In the genomic region with DNA sequence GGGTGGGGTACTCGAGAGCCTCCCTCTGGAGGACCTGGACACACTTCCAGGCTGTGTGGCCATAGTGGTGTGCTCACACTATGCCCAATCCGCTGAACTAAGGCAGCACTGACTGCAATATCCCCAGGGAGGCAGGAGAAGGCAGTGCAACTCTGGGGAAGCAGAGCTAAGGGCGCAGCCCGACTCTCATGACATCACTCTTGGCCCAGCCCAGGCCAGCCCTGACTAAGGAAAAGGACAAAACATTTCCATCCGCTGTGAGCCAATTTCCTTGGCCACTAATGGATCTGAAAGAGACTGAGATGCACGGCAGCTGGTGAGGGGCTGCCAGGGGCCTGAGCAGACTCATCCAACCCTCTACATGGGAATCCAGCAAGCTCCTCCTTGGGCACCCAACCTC, we compare ENCODE assay signal across 8 mouse cellular contexts. TPM values are rescaled to one million over a fixed set of nuclear protein-coding genes. Genes with fewer than 3 reads are reported as not detected.
A peak's percentile ranks its signal among the peaks of the same experiment; 100 is the strongest.
DNase-seq lines count a peak whose midpoint lies in the region; ATAC-seq and TF ChIP-seq lines count a peak whose summit lies in the region.

No protein-coding gene starts in this region.

- no peak for TF ChIP-seq CTCF in small intestine, adult 2 months (IDR thresholded peaks at IDR 0.05; ENCODE audit: extremely low read depth, insufficient read length, insufficient replicate concordance, low read depth, low read length)

- H3K4me1 ChIP-seq in small intestine, adult 2 months (ENCODE audit: control insufficient read depth, insufficient read depth, insufficient read length, low read length) = peaks cover 7% of the 10 kb centered on the region
- H3K4me1 ChIP-seq in liver, embryonic 12.5 days = no peaks in the 10 kb centered on the region

- peaks cover 12% of the 10 kb centered on the region for H3K36me3 ChIP-seq in small intestine, adult 2 months (ENCODE audit: control insufficient read depth, insufficient read depth, low read length)
- peaks cover 45% of the 10 kb centered on the region for H3K36me3 ChIP-seq in liver, embryonic 12.5 days

- H3K4me3 ChIP-seq in small intestine, adult 2 months (ENCODE audit: low read depth, low read length) = no peak overlapping the region
- H3K4me3 ChIP-seq in liver, embryonic 12.5 days = no peak overlapping the region

- no peak for TF ChIP-seq POLR2A in small intestine, adult 2 months (IDR thresholded peaks at IDR 0.05; ENCODE audit: low read depth, low read length)

- 67% methylated on average over 6 of the region's 6 CpGs for WGBS in small intestine, adult 2 months
- 75% methylated on average over 6 of the region's 6 CpGs for WGBS in liver, embryonic 12.5 days (ENCODE audit: insufficient replicate concordance)

- no peak for ATAC-seq in megakaryocyte-erythroid progenitor cell, adult 5-6 weeks (replicated peaks; ENCODE audit: low FRiP score, low TSS enrichment, poor library complexity, severe bottlenecking)
- no peak for ATAC-seq in liver, embryonic 12.5 days

- peak overlapping the region; percentile 48 for H3K27ac ChIP-seq in small intestine, adult 2 months (ENCODE audit: insufficient read depth, low read depth, low read length)
- no peak overlapping the region for H3K27ac ChIP-seq in liver, embryonic 12.5 days

- H3K9me3 ChIP-seq in liver, embryonic 12.5 days (replicated peaks) = no peaks in the 10 kb centered on the region

- H3K27me3 ChIP-seq in small intestine, adult 2 months (ENCODE audit: control insufficient read depth, insufficient read depth, low read length) = no peaks in the 10 kb centered on the region
- no peaks in the 10 kb centered on the region for H3K27me3 ChIP-seq in liver, embryonic 12.5 days (replicated peaks)

- DNase-seq in urinary bladder, postnatal 25 days (ENCODE audit: low spot score) = peak; percentile 57
- DNase-seq in urinary bladder, postnatal 10 days (ENCODE audit: low spot score) = no peak
- peak; percentile 88 for DNase-seq in gastrocnemius, postnatal 25 days
- peak; percentile 67 to 83 for DNase-seq in kidney, postnatal 25 days
- DNase-seq in spleen, postnatal 14 days (ENCODE audit: low spot score in 2 of 2) = no peak

- H3K4me2 ChIP-seq in liver, embryonic 12.5 days = no peak overlapping the region

- no peak overlapping the region for H3K9ac ChIP-seq in liver, embryonic 12.5 days

RNA-seq across cellular contexts. Expression of a gene that starts 25.7 kb away (rescaled TPM):
- 10 to 100 TPM; 28.4 to 30.4 TPM for total RNA-seq in gastrocnemius, postnatal 25 days (2021)
- 80.3 and 168 TPM in 2 replicates for polyA plus RNA-seq in small intestine, adult 2 months (2012; rRNA removed)
- 8.3 and 9.2 TPM in 2 replicates for total RNA-seq in megakaryocyte-erythroid progenitor cell, adult 5-6 weeks (2014; fragmentation: Nextera tagmentation)
- 1.8 and 5.0 TPM in 2 replicates for total RNA-seq in megakaryocyte-erythroid progenitor cell, adult 5-6 weeks (2017)
- 16.4 and 19.0 TPM in 2 replicates for polyA plus RNA-seq in liver, embryonic 12.5 days (2016; fragmentation: Nextera tagmentation; extraction: Ambion mirVana)

RNA-seq across cellular contexts. Expression of a gene that starts 31.3 kb away (rescaled TPM):
- 1 to 10 TPM; 2.7 to 3.8 TPM for total RNA-seq in gastrocnemius, postnatal 25 days (2021)
- polyA plus RNA-seq in small intestine, adult 2 months (2012; rRNA removed) = 9.4 and 28.5 TPM in 2 replicates
- total RNA-seq in megakaryocyte-erythroid progenitor cell, adult 5-6 weeks (2014; fragmentation: Nextera tagmentation) = 2.7 TPM in 1 of 2 replicates, not detected in the other
- 6.7 and 8.8 TPM in 2 replicates for total RNA-seq in megakaryocyte-erythroid progenitor cell, adult 5-6 weeks (2017)
- 1.1 and 2.8 TPM in 2 replicates for polyA plus RNA-seq in liver, embryonic 12.5 days (2016; fragmentation: Nextera tagmentation; extraction: Ambion mirVana)

RNA-seq across cellular contexts. Expression of a gene that starts 49.5 kb away (rescaled TPM):
- total RNA-seq in gastrocnemius, postnatal 25 days (2021) = 10 to 100 TPM; 15.0 to 16.0 TPM
- polyA plus RNA-seq in small intestine, adult 2 months (2012; rRNA removed) = 24.1 and 40.2 TPM in 2 replicates
- 26.7 and 34.4 TPM in 2 replicates for total RNA-seq in megakaryocyte-erythroid progenitor cell, adult 5-6 weeks (2014; fragmentation: Nextera tagmentation)
- total RNA-seq in megakaryocyte-erythroid progenitor cell, adult 5-6 weeks (2017) = 8.0 and 12.4 TPM in 2 replicates
- polyA plus RNA-seq in liver, embryonic 12.5 days (2016; fragmentation: Nextera tagmentation; extraction: Ambion mirVana) = 16.8 and 17.3 TPM in 2 replicates

Comparison
In these comparisons a context has a peak if more than half of its experiments do, and no peak if none do; other contexts are left out.
1. DNase-seq: peak in urinary bladder, postnatal 25 days (single experiment), gastrocnemius, postnatal 25 days (single experiment) and kidney, postnatal 25 days (2 of 2); none in urinary bladder, postnatal 10 days (single experiment) and spleen, postnatal 14 days (0 of 2).